14 mouse cellular contexts compared by ENCODE assay signal in the genomic region with DNA sequence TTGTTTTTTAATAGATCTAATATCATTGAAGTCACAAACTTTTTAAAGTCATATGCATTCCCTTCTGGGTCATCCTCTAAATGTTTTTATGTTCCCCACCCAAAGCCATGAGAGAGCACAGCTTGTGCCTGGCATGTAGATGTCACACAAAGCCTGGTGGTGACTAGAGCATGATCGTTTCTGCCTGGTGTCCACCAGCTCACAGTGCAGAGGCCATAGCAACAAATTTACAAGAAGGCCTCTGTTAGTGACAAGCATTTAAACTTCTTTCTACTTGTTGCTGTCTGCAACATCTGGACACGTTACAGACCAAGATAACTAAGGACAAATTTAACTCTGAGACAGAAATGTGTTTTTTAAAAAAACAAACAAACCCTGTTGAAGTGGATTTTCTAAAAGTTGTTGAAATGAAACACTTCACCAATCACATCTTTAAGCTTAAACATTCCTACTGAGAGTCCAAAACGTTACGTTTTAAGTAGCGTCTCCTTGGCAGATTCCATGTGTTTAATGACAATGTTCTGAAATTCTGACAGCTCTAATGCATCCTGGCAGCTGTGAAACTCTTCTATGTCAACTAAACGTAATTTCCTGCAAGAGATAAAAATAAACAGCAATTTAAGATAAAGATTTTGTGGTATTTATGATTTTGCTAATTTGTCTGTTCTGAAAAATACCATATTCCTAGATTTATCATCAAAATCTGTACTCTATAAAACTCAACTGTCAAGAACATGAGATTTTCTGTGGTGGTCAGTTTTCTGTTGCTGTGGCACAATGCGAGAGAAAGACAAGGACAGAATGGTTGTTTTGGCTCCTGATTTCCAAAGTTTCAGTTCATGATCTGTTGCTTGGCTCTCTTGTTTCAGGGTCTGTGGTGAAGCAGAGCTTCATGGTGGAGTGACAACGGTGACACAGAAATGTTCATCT.
"Had no signal": no experiment of that assay in that cellular context is flagged by ENCODE, and none has a peak within 500 bp of the region (broad histone marks: within the 10 kb centered on the region; RNA-seq: fewer than 3 reads in every experiment).

No protein-coding gene starts in this region.

- H3K4me3 ChIP-seq: hindbrain, embryonic 15.5 days; limb, embryonic 15.5 days; liver, embryonic 12.5 days; midbrain, embryonic 12.5 days; neural tube, embryonic 13.5 days; stomach, embryonic 15.5 days had no signal

- DNase-seq: kidney, adult 18-20 months; layer of hippocampus, adult 9-11 months; layer of hippocampus, postnatal 36 days; retina, postnatal 1 day; right cerebral cortex, postnatal 4 days; spleen, adult 18-20 months; thymus, postnatal 36 days had no signal

- ATAC-seq: liver, embryonic 12.5 days; midbrain, embryonic 16.5 days had no signal

- H3K9me3 ChIP-seq: hindbrain, embryonic 15.5 days; limb, embryonic 15.5 days; liver, embryonic 12.5 days; midbrain, embryonic 12.5 days; neural tube, embryonic 13.5 days; stomach, embryonic 15.5 days had no signal

- H3K27ac ChIP-seq: hindbrain, embryonic 15.5 days; limb, embryonic 15.5 days; liver, embryonic 12.5 days; midbrain, embryonic 12.5 days; neural tube, embryonic 13.5 days; stomach, embryonic 15.5 days had no signal

- H3K36me3 ChIP-seq: hindbrain, embryonic 15.5 days; limb, embryonic 15.5 days; liver, embryonic 12.5 days; midbrain, embryonic 12.5 days; neural tube, embryonic 13.5 days; stomach, embryonic 15.5 days had no signal

- H3K27me3 ChIP-seq: hindbrain, embryonic 15.5 days; limb, embryonic 15.5 days; liver, embryonic 12.5 days; midbrain, embryonic 12.5 days; neural tube, embryonic 13.5 days; stomach, embryonic 15.5 days had no signal

- H3K9ac ChIP-seq: hindbrain, embryonic 15.5 days; limb, embryonic 15.5 days; liver, embryonic 12.5 days; midbrain, embryonic 12.5 days; neural tube, embryonic 13.5 days; stomach, embryonic 15.5 days had no signal

- H3K4me2 ChIP-seq: hindbrain, embryonic 15.5 days; limb, embryonic 15.5 days; liver, embryonic 12.5 days; midbrain, embryonic 12.5 days; neural tube, embryonic 13.5 days; stomach, embryonic 15.5 days had no signal

- H3K4me1 ChIP-seq: hindbrain, embryonic 15.5 days; limb, embryonic 15.5 days; liver, embryonic 12.5 days; midbrain, embryonic 12.5 days; neural tube, embryonic 13.5 days; stomach, embryonic 15.5 days had no signal
